In the genomic region with DNA sequence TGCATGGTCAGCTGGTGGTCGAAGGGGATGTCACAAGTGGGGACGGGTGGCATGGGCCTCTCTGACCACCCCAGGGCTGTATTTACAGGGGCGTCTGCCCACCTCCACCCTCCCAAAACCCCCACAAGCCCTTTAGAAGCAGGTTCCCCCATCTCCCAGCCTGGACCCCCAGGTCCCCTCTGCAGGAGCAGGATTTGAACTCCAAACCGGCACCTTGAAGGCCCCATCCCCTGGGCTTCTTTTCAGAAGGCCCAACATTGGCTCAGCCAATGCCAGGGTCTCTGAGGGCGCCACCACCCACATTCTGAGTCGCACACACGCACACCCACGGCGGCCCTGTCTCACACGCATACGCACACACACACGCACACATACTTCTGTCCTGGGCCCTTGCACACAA, we compare ENCODE assay signal across 14 mouse cellular contexts. TPM values are rescaled to one million over a fixed set of nuclear protein-coding genes. Genes with fewer than 3 reads are reported as not detected.
"Had no signal": no experiment of that assay in that cellular context is flagged by ENCODE, and none has a peak within 500 bp of the region (broad histone marks: within the 10 kb centered on the region; RNA-seq: fewer than 3 reads in every experiment).

No protein-coding gene starts in this region.

- H3K36me3 ChIP-seq: kidney, embryonic 15.5 days; liver, embryonic 15.5 days; stomach, embryonic 15.5 days had no signal

- H3K9ac ChIP-seq: kidney, embryonic 15.5 days; liver, embryonic 15.5 days; midbrain, embryonic 12.5 days; stomach, embryonic 15.5 days had no signal

- DNase-seq: kidney, adult 2 months; kidney, postnatal 14 days; liver; lung, adult 2 months; lung, postnatal 36 days; right cerebral cortex, postnatal 14 days; thymus, adult 2 months; thymus, postnatal 25 days had no signal

- ATAC-seq: lung, postnatal 0 days had no signal

- H3K27ac ChIP-seq: kidney, embryonic 15.5 days; liver, embryonic 15.5 days; midbrain, embryonic 12.5 days; stomach, embryonic 15.5 days had no signal

- H3K4me3 ChIP-seq: liver, embryonic 15.5 days had no signal

- H3K9me3 ChIP-seq: stomach, embryonic 15.5 days had no signal

RNA-seq across cellular contexts. Expression of gene Plin5, which starts 5.8 kb away (rescaled TPM):
- total RNA-seq: megakaryocyte progenitor cell, adult 5-6 weeks had no signal

RNA-seq across cellular contexts. Expression of gene Plin4, which starts 13.6 kb away (rescaled TPM):
- total RNA-seq: megakaryocyte progenitor cell, adult 5-6 weeks had no signal
